Mouse (Mus musculus): ENCODE measurements around the gene Tymp. TPM values are rescaled to one million over a fixed set of nuclear protein-coding genes. Genes with fewer than 3 reads are reported as not detected.

The Tymp gene
- polyA plus RNA-seq, 1 experiment from 2014 or later = 2.7 TPM

DNA sequence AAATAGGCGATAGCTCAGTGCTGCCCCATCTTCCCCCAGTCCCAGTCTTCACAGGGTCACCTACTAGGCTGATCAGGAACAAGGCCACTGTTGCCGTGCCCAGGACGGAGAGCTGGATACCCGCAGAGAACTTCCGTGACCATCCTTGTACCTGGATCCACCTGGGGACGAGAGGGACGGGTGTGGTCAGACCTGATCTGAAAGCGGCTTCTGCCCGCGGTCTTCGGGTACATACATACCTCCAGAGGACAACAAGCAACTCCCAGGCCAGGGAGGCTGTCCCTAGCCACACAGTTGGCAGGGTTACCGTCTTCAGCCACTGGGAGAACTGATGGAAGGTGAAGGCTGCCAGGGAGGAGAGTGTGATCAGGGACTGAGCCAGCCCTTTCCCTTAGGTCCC, 24.0 kb downstream of the Tymp start:
- Histone ChIP-seq H3K4me2 (ENCODE audit: low read length) (no peak overlapping the region), H3K27me3 (ENCODE audit: control insufficient read depth, insufficient read depth, low read length) (no peaks in the 10 kb centered on the region), H3K4me1 (ENCODE audit: control insufficient read depth, insufficient read depth, low read length) (peaks cover 18% of the 10 kb centered on the region), H3K36me3 (ENCODE audit: control insufficient read depth, insufficient read depth, low read length) (peaks cover 35% of the 10 kb centered on the region), H3K27ac (replicated peaks; ENCODE audit: low read depth, low read length) (no peak overlapping the region), H3K9me3 (ENCODE audit: control insufficient read depth, low read length) (no peaks in the 10 kb centered on the region), H3K9ac (replicated peaks; ENCODE audit: low read length) (no peak overlapping the region), H3K4me3 (replicated peaks; ENCODE audit: low read depth, low read length) (no peak overlapping the region)
- WGBS = 95% methylated on average over 12 of the region's 12 CpGs
- ATAC-seq (ENCODE audit: low FRiP score, low TSS enrichment) (no peak), DNase-seq (no peak)

DNA sequence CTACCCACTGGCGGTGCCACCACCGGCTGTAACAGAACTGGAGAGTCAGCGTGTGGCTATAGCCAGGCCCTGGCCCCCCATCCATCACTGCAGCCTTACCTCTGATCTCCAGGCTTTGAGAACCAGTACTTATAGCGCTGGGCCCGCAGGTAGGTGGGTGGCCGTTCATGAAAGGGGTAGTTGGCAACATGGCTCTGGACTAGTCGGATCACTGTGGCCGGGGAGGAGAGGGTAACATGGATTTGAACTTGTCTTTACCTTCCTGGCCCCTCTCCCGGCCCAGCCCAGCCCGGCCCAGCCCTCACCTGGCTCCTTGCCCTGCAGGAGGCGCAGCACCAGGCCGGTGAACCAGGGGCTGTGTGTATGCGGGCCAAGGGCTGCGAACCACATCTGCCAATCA, 24.8 kb downstream of the Tymp start:
- 97% methylated on average over 14 of the region's 14 CpGs for WGBS
- Histone ChIP-seq H3K4me1 (ENCODE audit: control insufficient read depth, insufficient read depth, low read length) (peaks cover 15% of the 10 kb centered on the region), H3K27ac (replicated peaks; ENCODE audit: low read depth, low read length) (no peak overlapping the region), H3K9ac (replicated peaks; ENCODE audit: low read length) (no peak overlapping the region), H3K9me3 (ENCODE audit: control insufficient read depth, low read length) (no peaks in the 10 kb centered on the region), H3K36me3 (ENCODE audit: control insufficient read depth, insufficient read depth, low read length) (peaks cover 35% of the 10 kb centered on the region), H3K4me2 (ENCODE audit: low read length) (no peak overlapping the region), H3K27me3 (ENCODE audit: control insufficient read depth, insufficient read depth, low read length) (no peaks in the 10 kb centered on the region), H3K4me3 (replicated peaks; ENCODE audit: low read depth, low read length) (no peak overlapping the region)
- no peak for ATAC-seq (ENCODE audit: low FRiP score, low TSS enrichment)
- no peak for DNase-seq

DNA sequence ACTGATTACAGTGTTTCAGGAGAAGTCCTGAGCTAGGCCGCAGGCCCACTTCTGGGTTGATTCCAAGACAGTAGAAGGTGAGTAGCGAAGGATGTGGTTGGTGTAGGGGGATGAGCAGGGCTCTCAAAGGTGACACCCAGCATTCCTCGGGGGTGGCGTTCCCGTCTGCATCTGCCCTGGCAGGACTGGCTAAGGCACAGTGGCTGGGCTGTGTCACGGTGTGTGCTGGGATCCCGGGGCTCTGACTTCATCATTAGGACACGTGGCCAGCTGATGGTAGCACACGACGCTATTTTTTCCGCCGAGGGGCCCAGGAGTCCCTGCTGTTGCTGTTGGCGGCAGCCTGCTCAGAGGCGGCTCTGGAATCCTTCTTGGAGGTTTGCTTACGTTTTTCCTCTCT, 25.5 kb downstream of the Tymp start:
- ATAC-seq (ENCODE audit: low FRiP score, low TSS enrichment) (no peak), DNase-seq (no peak)
- H3K4me2 ChIP-seq (ENCODE audit: low read length) = no peak overlapping the region
- H3K27me3 ChIP-seq (ENCODE audit: control insufficient read depth, insufficient read depth, low read length) = no peaks in the 10 kb centered on the region
- no peak overlapping the region for H3K9ac ChIP-seq (replicated peaks; ENCODE audit: low read length)
- H3K9me3 ChIP-seq (ENCODE audit: control insufficient read depth, low read length) = no peaks in the 10 kb centered on the region
- 93% methylated on average over 15 of the region's 15 CpGs for WGBS
- peaks cover 8% of the 10 kb centered on the region for H3K4me1 ChIP-seq (ENCODE audit: control insufficient read depth, insufficient read depth, low read length)
- no peak overlapping the region for H3K27ac ChIP-seq (replicated peaks; ENCODE audit: low read depth, low read length)
- H3K4me3 ChIP-seq (replicated peaks; ENCODE audit: low read depth, low read length) = no peak overlapping the region
- H3K36me3 ChIP-seq (ENCODE audit: control insufficient read depth, insufficient read depth, low read length) = peaks cover 35% of the 10 kb centered on the region

DNA sequence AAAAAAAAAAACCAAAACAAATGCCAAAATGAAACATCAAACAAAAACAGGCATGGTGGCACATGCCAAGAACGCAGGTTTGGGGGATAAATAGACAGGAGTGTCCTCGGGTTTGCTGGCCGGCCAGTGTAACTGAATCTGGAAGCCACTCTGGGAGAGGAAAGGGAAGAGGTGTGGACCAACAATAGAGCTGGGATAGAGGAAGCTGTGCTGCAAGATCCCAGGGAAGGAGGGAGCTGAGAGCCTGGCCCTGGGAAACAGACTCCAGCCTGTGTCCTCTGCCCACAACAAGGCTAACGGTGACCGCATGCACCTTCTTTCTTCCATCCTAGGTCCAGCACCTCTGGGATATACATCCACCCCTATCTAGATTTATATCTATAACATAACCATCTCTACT, 26.4 kb downstream of the Tymp start:
- H3K4me2 ChIP-seq (ENCODE audit: low read length) = no peak overlapping the region
- WGBS = 90% methylated on average over 5 of the region's 5 CpGs
- no peak overlapping the region for H3K4me3 ChIP-seq (replicated peaks; ENCODE audit: low read depth, low read length)
- H3K27me3 ChIP-seq (ENCODE audit: control insufficient read depth, insufficient read depth, low read length) = no peaks in the 10 kb centered on the region
- H3K9ac ChIP-seq (replicated peaks; ENCODE audit: low read length) = no peak overlapping the region
- H3K36me3 ChIP-seq (ENCODE audit: control insufficient read depth, insufficient read depth, low read length) = peaks cover 35% of the 10 kb centered on the region
- H3K27ac ChIP-seq (replicated peaks; ENCODE audit: low read depth, low read length) = no peak overlapping the region
- no peak for ATAC-seq (ENCODE audit: low FRiP score, low TSS enrichment)
- H3K9me3 ChIP-seq (ENCODE audit: control insufficient read depth, low read length) = no peaks in the 10 kb centered on the region
- DNase-seq = no peak
- peaks cover 6% of the 10 kb centered on the region for H3K4me1 ChIP-seq (ENCODE audit: control insufficient read depth, insufficient read depth, low read length)

DNA sequence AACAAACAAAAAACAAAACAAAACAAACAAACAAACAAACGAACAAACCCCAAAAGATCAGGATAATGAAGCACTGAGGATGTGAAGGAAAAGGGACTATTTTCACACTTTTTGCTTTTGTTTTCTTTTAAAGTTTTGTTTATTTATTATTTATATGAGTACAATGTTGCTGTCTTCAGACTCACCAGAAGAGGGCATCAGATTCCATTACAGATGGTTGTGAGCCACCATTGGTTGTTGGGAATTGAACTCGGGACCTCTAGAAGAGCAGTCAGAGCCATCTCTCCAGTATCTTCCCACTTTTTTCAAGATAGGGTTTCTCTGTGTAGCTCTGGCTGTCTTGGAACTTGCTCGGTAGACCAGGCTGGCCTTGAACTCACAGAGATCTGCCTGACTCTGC, 33.5 kb downstream of the Tymp start:
- Histone ChIP-seq H3K27me3 (ENCODE audit: control insufficient read depth, insufficient read depth, low read length) (no peaks in the 10 kb centered on the region), H3K9me3 (ENCODE audit: control insufficient read depth, low read length) (no peaks in the 10 kb centered on the region), H3K4me2 (ENCODE audit: low read length) (no peak overlapping the region), H3K9ac (replicated peaks; ENCODE audit: low read length) (no peak overlapping the region), H3K4me1 (ENCODE audit: control insufficient read depth, insufficient read depth, low read length) (no peaks in the 10 kb centered on the region), H3K4me3 (replicated peaks; ENCODE audit: low read depth, low read length) (no peak overlapping the region), H3K27ac (replicated peaks; ENCODE audit: low read depth, low read length) (no peak overlapping the region), H3K36me3 (ENCODE audit: control insufficient read depth, insufficient read depth, low read length) (no peaks in the 10 kb centered on the region)
- DNase-seq = no peak
- no peak for ATAC-seq (ENCODE audit: low FRiP score, low TSS enrichment)
- 88% methylated on average over 3 of the region's 3 CpGs for WGBS

DNA sequence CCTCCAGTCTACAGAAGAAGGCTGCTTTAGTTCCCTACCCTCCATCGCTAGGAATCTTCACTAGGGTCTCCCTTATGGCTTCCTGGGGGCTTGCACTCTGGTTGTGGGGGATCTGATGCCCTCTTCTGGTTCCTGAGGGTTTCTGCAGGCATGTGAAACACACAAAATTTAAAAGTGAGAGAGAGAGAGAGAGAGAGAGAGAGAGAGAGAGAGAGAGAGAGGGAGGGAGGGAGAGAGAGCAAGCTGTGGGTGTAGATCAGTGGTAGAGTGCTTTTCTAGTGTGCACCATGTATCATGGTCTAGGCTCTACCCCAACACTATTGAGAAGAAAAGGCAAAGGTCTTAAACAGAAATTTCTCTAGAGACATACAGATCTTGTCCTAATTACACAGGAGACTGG, 35.2 kb downstream of the Tymp start:
- 30% methylated on average over 1 of the region's 1 CpGs for WGBS
- ATAC-seq (ENCODE audit: low FRiP score, low TSS enrichment) = no peak

DNA sequence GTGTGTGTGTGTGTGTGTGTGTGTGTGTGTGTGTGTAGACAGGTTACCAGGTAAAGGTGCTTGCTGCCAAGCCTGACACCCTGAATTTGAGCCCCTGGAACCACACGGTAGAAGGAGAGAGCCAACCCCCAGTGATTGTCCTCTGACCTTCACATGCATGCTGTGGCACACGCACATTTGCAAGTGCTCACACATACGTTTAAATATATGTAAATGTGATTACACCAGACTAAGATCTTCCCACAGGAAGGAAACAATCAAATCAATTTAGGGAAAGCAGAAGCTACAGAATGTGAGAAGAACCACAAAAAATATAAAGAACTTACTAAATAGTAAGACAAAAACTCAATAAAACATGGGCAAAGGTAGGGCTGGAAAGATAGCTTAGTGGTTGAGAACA, 36.7 kb downstream of the Tymp start:
- no peak for ATAC-seq (ENCODE audit: low FRiP score, low TSS enrichment)

More for the DNA sequence above, 35.2 kb downstream of the Tymp start:
- no peaks in the 10 kb centered on the region for H3K4me1 ChIP-seq (ENCODE audit: control insufficient read depth, insufficient read depth, low read length)
- H3K4me2 ChIP-seq (ENCODE audit: low read length) = no peak overlapping the region
- no peak overlapping the region for H3K27ac ChIP-seq (replicated peaks; ENCODE audit: low read depth, low read length)
- DNase-seq = no peak
- H3K27me3 ChIP-seq (ENCODE audit: control insufficient read depth, insufficient read depth, low read length) = no peaks in the 10 kb centered on the region
- no peak overlapping the region for H3K9ac ChIP-seq (replicated peaks; ENCODE audit: low read length)
- H3K9me3 ChIP-seq (ENCODE audit: control insufficient read depth, low read length) = no peaks in the 10 kb centered on the region
- no peak overlapping the region for H3K4me3 ChIP-seq (replicated peaks; ENCODE audit: low read depth, low read length)
- no peaks in the 10 kb centered on the region for H3K36me3 ChIP-seq (ENCODE audit: control insufficient read depth, insufficient read depth, low read length)

DNA sequence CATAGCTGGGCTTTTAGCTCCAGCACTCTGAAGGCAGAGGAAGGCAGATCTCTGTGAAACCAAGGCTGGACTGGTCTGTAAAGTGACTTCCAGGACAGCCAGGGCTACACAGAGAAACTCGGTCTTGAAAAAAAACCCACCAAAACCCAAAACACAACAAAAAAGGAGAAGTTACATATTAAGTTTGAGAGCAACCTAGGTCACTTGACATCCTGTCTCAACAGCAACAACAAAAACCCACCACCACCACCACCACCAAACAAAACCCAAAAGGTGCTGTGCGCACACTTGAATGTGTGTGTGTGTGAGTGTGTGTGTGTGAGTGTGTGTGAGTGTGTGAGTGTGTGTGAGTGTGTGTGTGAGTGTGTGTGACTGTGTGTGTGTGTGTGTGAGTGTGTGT, 37.1 kb downstream of the Tymp start:
- WGBS = 93% methylated on average over 2 of the region's 2 CpGs
- ATAC-seq (ENCODE audit: low FRiP score, low TSS enrichment) = no peak

More for the DNA sequence above, 36.7 kb downstream of the Tymp start:
- H3K27me3 ChIP-seq (ENCODE audit: control insufficient read depth, insufficient read depth, low read length) = no peaks in the 10 kb centered on the region
- no peaks in the 10 kb centered on the region for H3K36me3 ChIP-seq (ENCODE audit: control insufficient read depth, insufficient read depth, low read length)
- H3K4me1 ChIP-seq (ENCODE audit: control insufficient read depth, insufficient read depth, low read length) = no peaks in the 10 kb centered on the region
- H3K4me2 ChIP-seq (ENCODE audit: low read length) = no peak overlapping the region
- H3K9me3 ChIP-seq (ENCODE audit: control insufficient read depth, low read length) = no peaks in the 10 kb centered on the region
- no peak overlapping the region for H3K27ac ChIP-seq (replicated peaks; ENCODE audit: low read depth, low read length)
- no peak for DNase-seq
- no peak overlapping the region for H3K9ac ChIP-seq (replicated peaks; ENCODE audit: low read length)
- H3K4me3 ChIP-seq (replicated peaks; ENCODE audit: low read depth, low read length) = no peak overlapping the region
- 85% methylated on average over 3 of the region's 3 CpGs for WGBS

DNA sequence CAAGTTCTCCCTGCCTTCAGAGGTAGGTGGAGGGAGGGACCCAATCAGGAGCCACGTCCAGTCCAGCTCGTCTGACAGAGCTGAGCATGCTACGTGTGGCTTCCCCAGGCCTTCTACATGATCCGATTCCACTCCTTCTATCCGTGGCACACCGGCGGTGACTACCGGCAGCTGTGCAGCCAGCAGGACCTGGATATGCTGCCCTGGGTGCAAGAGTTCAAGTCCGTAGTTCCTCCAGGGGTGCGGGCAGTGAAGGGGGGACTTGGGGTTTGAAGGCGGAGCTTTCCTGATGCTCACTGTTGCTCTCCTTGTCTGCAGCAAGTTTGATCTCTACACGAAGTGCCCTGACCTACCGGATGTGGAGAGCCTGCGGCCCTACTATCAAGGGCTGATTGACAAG, 40.4 kb downstream of the Tymp start:
- Histone ChIP-seq H3K27me3 (ENCODE audit: control insufficient read depth, insufficient read depth, low read length) (no peaks in the 10 kb centered on the region), H3K4me2 (ENCODE audit: low read length) (no peak overlapping the region), H3K9ac (replicated peaks; ENCODE audit: low read length) (no peak overlapping the region), H3K4me3 (replicated peaks; ENCODE audit: low read depth, low read length) (no peak overlapping the region), H3K9me3 (ENCODE audit: control insufficient read depth, low read length) (no peaks in the 10 kb centered on the region), H3K36me3 (ENCODE audit: control insufficient read depth, insufficient read depth, low read length) (no peaks in the 10 kb centered on the region), H3K27ac (replicated peaks; ENCODE audit: low read depth, low read length) (no peak overlapping the region), H3K4me1 (ENCODE audit: control insufficient read depth, insufficient read depth, low read length) (no peaks in the 10 kb centered on the region)
- no peak for ATAC-seq (ENCODE audit: low FRiP score, low TSS enrichment)
- 89% methylated on average over 14 of the region's 14 CpGs for WGBS
- no peak for DNase-seq

More for the DNA sequence above, 37.1 kb downstream of the Tymp start:
- DNase-seq = no peak
- Histone ChIP-seq H3K4me3 (replicated peaks; ENCODE audit: low read depth, low read length) (no peak overlapping the region), H3K9ac (replicated peaks; ENCODE audit: low read length) (no peak overlapping the region), H3K36me3 (ENCODE audit: control insufficient read depth, insufficient read depth, low read length) (no peaks in the 10 kb centered on the region), H3K27ac (replicated peaks; ENCODE audit: low read depth, low read length) (no peak overlapping the region), H3K27me3 (ENCODE audit: control insufficient read depth, insufficient read depth, low read length) (no peaks in the 10 kb centered on the region), H3K4me1 (ENCODE audit: control insufficient read depth, insufficient read depth, low read length) (no peaks in the 10 kb centered on the region), H3K4me2 (ENCODE audit: low read length) (no peak overlapping the region), H3K9me3 (ENCODE audit: control insufficient read depth, low read length) (no peaks in the 10 kb centered on the region)
